Mouse (Mus musculus) liver, postnatal 0 days (tissue): ENCODE results near the gene Abhd11. TPM values are rescaled to one million over a fixed set of nuclear protein-coding genes. Genes with fewer than 3 reads are reported as not detected.

ENCODE experiments used
- ATAC-seq: fragments of 200-750 bp; cut with Nextera tagmentation; 2 replicates; pipeline ENCODE4 v1.8.0; 2017; ENCODE audit warnings: mild to moderate bottlenecking, moderate library complexity
- DNase-seq: peaks from one replicate; pipeline ENCODE4 v3.0.0-alpha.2; 2016
- H3K27ac ChIP-seq: fragments of 300-500 bp; sonication (generic); 2 replicates; pipeline ENCODE4 v1.5.1; 2014; ENCODE audit warnings: antibody characterized with exemption, moderate library complexity, mild to moderate bottlenecking, low read depth
- H3K27me3 ChIP-seq: fragments of 300-500 bp; sonication (generic); 2 replicates; pipeline ENCODE4 v1.6.1; 2014; ENCODE audit warnings: low read length, control low read depth, mixed read lengths; ENCODE audit not compliant: insufficient read depth
- H3K36me3 ChIP-seq: fragments of 300-500 bp; sonication (generic); replicated peaks from 2 replicates; pipeline ENCODE4 v1.6.1; 2014; ENCODE audit warnings: mild to moderate bottlenecking, control low read depth, low read length, moderate library complexity, mixed read lengths; ENCODE audit not compliant: insufficient read depth
- H3K4me1 ChIP-seq: fragments of 300-500 bp; sonication (generic); 2 replicates; pipeline ENCODE4 v1.6.1; 2014; ENCODE audit warnings: antibody characterized with exemption, mild to moderate bottlenecking, control low read depth; ENCODE audit not compliant: insufficient read depth
- H3K4me2 ChIP-seq: fragments of 300-500 bp; sonication (generic); 2 replicates; pipeline ENCODE4 v1.6.1; 2014; ENCODE audit warnings: low read depth, mild to moderate bottlenecking, low read length, moderate library complexity, mixed read lengths
- H3K4me3 ChIP-seq: fragments of 300-500 bp; sonication (generic); 2 replicates; pipeline ENCODE4 v1.5.1; 2014; ENCODE audit warnings: low read depth, low read length
- H3K9ac ChIP-seq: fragments of 300-500 bp; sonication (generic); replicated peaks from 2 replicates; pipeline ENCODE4 v1.6.1; 2014; ENCODE audit warnings: mild to moderate bottlenecking, moderate library complexity
- H3K9me3 ChIP-seq: fragments of 300-500 bp; sonication (generic); 2 replicates; pipeline ENCODE4 v1.6.1; 2016; ENCODE audit warnings: mild to moderate bottlenecking, control low read depth, low read length, mixed read lengths
- CTCF ChIP-seq: sonication (generic); IDR thresholded peaks from 2 replicates; pipeline ENCODE4 v1.5.1; 2016; ENCODE audit warnings: antibody characterized with exemption, low read depth
- EP300 ChIP-seq: IDR thresholded peaks from 2 replicates; pipeline ENCODE4 v1.6.1; 2016; ENCODE audit warnings: antibody characterized with exemption, low read depth, mild to moderate bottlenecking
- WGBS: fragments of 180-500 bp; shearing (Covaris S2); extraction: QIAGEN DNeasy Blood & Tissue Kit; methylation state at CpG from one replicate; pipeline ENCODE4 v1.1.7; 2014; ENCODE audit not compliant: insufficient replicate concordance; 5-methylcytosine and 5-hydroxymethylcytosine counted together
- polyA plus RNA-seq: library from polyadenylated mRNA; unstranded; fragments of >200 nt; fragmentation: Nextera tagmentation; extraction: Ambion mirVana; gene quantifications from 2 replicates; pipeline ENCODE4 v1.2.1, GENCODE M21; 2015

Abhd11 gene
- polyA plus RNA-seq, 1 experiment from 2014 or later = 47.9 TPM

- Histone ChIP-seq H3K27me3 (no peaks in the 10 kb centered on the region), H3K4me1 (peaks cover 22% of the 10 kb centered on the region), H3K4me3 (peak overlapping the region; percentile 67), H3K27ac (peak overlapping the region; percentile 96), H3K36me3 (no peaks in the 10 kb centered on the region), H3K9ac (peak overlapping the region; percentile 73), H3K9me3 (no peaks in the 10 kb centered on the region), H3K4me2 (peak overlapping the region; percentile 75)
- TF ChIP-seq EP300 (no peak), CTCF (no peak)
- peak; percentile 71 for ATAC-seq
- peak; percentile 90 for DNase-seq
- WGBS = under 1% methylated on average over 32 of the region's 37 CpGs
Measured at GRCm38 (mm10) chr5:135009590-135010319, 803 bp downstream of the Abhd11 start.

GRCm38 (mm10) chr5:135010320-135010709 is 1.4 kb downstream of the Abhd11 start:
- DNase-seq = no peak
- peak overlapping the region; percentile 96 for H3K27ac ChIP-seq
- ATAC-seq = no peak
- no peaks in the 10 kb centered on the region for H3K36me3 ChIP-seq
- H3K9ac ChIP-seq = peak overlapping the region; percentile 73
- TF ChIP-seq CTCF (no peak), EP300 (no peak)
- peaks cover 22% of the 10 kb centered on the region for H3K4me1 ChIP-seq
- H3K4me3 ChIP-seq = peak overlapping the region; percentile 67
- no peaks in the 10 kb centered on the region for H3K9me3 ChIP-seq
- no peaks in the 10 kb centered on the region for H3K27me3 ChIP-seq
- peak overlapping the region; percentile 75 for H3K4me2 ChIP-seq
- 39% methylated on average over 7 of the region's 7 CpGs for WGBS

GRCm38 (mm10) chr5:135010841-135011743 is 2.1 kb downstream of the Abhd11 start:
- TF ChIP-seq CTCF (no peak), EP300 (no peak)
- Histone ChIP-seq H3K4me3 (no peak overlapping the region), H3K4me1 (peaks cover 22% of the 10 kb centered on the region)

GRCm38 (mm10) chr5:135011809-135012613 is 3.1 kb downstream of the Abhd11 start:
- Histone ChIP-seq H3K4me3 (0 out of 2 replicates have a peak overlapping the region, but pooled peaks have one; percentile 4), H3K27ac (peak overlapping the region; percentile 37), H3K9me3 (no peaks in the 10 kb centered on the region), H3K9ac (no peak overlapping the region; the same call in 1 of the 2 replicates), H3K4me2 (peak overlapping the region; percentile 34), H3K27me3 (no peaks in the 10 kb centered on the region), H3K36me3 (no peaks in the 10 kb centered on the region), H3K4me1 (peaks cover 22% of the 10 kb centered on the region)
- ATAC-seq = no peak
- 72% methylated on average over 24 of the region's 26 CpGs for WGBS
- TF ChIP-seq CTCF (no peak), EP300 (no peak)
- DNase-seq = no peak

More at GRCm38 (mm10) chr5:135010841-135011743, 2.1 kb downstream of the Abhd11 start:
- no peaks in the 10 kb centered on the region for H3K36me3 ChIP-seq
- no peak for DNase-seq
- no peak overlapping the region for H3K27ac ChIP-seq
- peak overlapping the region; percentile 75; the same call in 1 of the 2 replicates for H3K4me2 ChIP-seq
- no peak overlapping the region for H3K9ac ChIP-seq
- ATAC-seq = no peak
- H3K27me3 ChIP-seq = no peaks in the 10 kb centered on the region
- 83% methylated on average over 25 of the region's 25 CpGs for WGBS
- H3K9me3 ChIP-seq = no peaks in the 10 kb centered on the region

- H3K27ac ChIP-seq = peak overlapping the region; percentile 37; the same call in 1 of the 2 replicates
- DNase-seq = peak; percentile 85
- H3K36me3 ChIP-seq = no peaks in the 10 kb centered on the region
- H3K9ac ChIP-seq = no peak overlapping the region
- H3K4me3 ChIP-seq = 0 out of 2 replicates have a peak overlapping the region, but pooled peaks have one; percentile 4
- H3K9me3 ChIP-seq = no peaks in the 10 kb centered on the region
- H3K27me3 ChIP-seq = no peaks in the 10 kb centered on the region
- peaks cover 21% of the 10 kb centered on the region for H3K4me1 ChIP-seq
- peak; percentile 85 for TF ChIP-seq CTCF
- TF ChIP-seq EP300 = no peak
- WGBS = 16% methylated on average over 16 of the region's 16 CpGs
- no peak for ATAC-seq
- H3K4me2 ChIP-seq = peak overlapping the region; percentile 34
Measured at GRCm38 (mm10) chr5:135012671-135013441, 3.9 kb downstream of the Abhd11 start.
